ENCODE assay signal across 19 mouse cellular contexts in genomic region chr2:7683355-7683754, GRCm38 (mm10).
DNase-seq lines count a peak whose midpoint lies in the region; ATAC-seq and TF ChIP-seq lines count a peak whose summit lies in the region.
"Had no signal": no experiment of that assay in that cellular context is flagged by ENCODE, and none has a peak within 500 bp of the region (broad histone marks: within the 10 kb centered on the region; RNA-seq: fewer than 3 reads in every experiment).

No protein-coding gene starts in this region.

- DNase-seq in stomach, postnatal 0 days (ENCODE audit: low spot score), result no peak
- no peak for DNase-seq in B cell, adult 2 months
- no peak for DNase-seq in hindbrain, postnatal 0 days (ENCODE audit: low spot score)
- DNase-seq: adrenal gland, adult 2 months; adrenal gland, adult 8-10 months; adrenal gland, postnatal 10 days; adrenal gland, postnatal 14 days; adrenal gland, postnatal 25 days; adrenal gland, postnatal 36 days; cerebellum, adult 11 months; cerebellum, adult 11-12 months; cerebellum, adult 18-20 months; cerebellum, adult 2 months had no signal

- TF ChIP-seq CTCF in stomach, postnatal 0 days (IDR thresholded peaks at IDR 0.05; ENCODE audit: low read depth), result no peak
- TF ChIP-seq CTCF in hindbrain, postnatal 0 days (IDR thresholded peaks at IDR 0.05; ENCODE audit: low read depth), result no peak

- H3K4me3 ChIP-seq in stomach, embryonic 16.5 days (replicated peaks; ENCODE audit: low read length), result no peak overlapping the region
- no peak overlapping the region for H3K4me3 ChIP-seq in stomach, postnatal 0 days (ENCODE audit: low read depth, low read length)
- no peak overlapping the region for H3K4me3 ChIP-seq in hindbrain, postnatal 0 days (ENCODE audit: low read length)

- no peaks in the 10 kb centered on the region for H3K4me1 ChIP-seq in stomach, embryonic 16.5 days (ENCODE audit: control insufficient read depth, insufficient read depth, low read length)
- H3K4me1 ChIP-seq in stomach, postnatal 0 days (replicated peaks; ENCODE audit: control insufficient read depth, insufficient read depth), result no peaks in the 10 kb centered on the region
- H3K4me1 ChIP-seq in hindbrain, postnatal 0 days (ENCODE audit: insufficient read depth, low read length), result no peaks in the 10 kb centered on the region

- 76% methylated on average over 1 of the region's 1 CpGs for WGBS in stomach, embryonic 16.5 days
- 62% methylated on average over 1 of the region's 1 CpGs for WGBS in stomach, postnatal 0 days
- 98% methylated on average over 1 of the region's 1 CpGs for WGBS in hindbrain, postnatal 0 days

- no peak overlapping the region for H3K27ac ChIP-seq in stomach, embryonic 16.5 days (ENCODE audit: low read length)
- H3K27ac ChIP-seq in stomach, postnatal 0 days (replicated peaks), result no peak overlapping the region
- H3K27ac ChIP-seq in hindbrain, postnatal 0 days, result no peak overlapping the region

- H3K4me2 ChIP-seq in stomach, embryonic 16.5 days (ENCODE audit: low read depth, low read length), result no peak overlapping the region
- H3K4me2 ChIP-seq in stomach, postnatal 0 days (replicated peaks; ENCODE audit: low read depth), result no peak overlapping the region
- no peak overlapping the region for H3K4me2 ChIP-seq in hindbrain, postnatal 0 days (ENCODE audit: low read depth, low read length)

- H3K9ac ChIP-seq in stomach, embryonic 16.5 days (ENCODE audit: low read length), result no peak overlapping the region
- H3K9ac ChIP-seq in stomach, postnatal 0 days (ENCODE audit: low read length), result no peak overlapping the region
- no peak overlapping the region for H3K9ac ChIP-seq in hindbrain, postnatal 0 days (replicated peaks; ENCODE audit: low read length)

- peak; percentile 71; the same call in 1 of the 2 replicates for ATAC-seq in stomach, embryonic 16.5 days (ENCODE audit: insufficient read depth, low FRiP score)
- peak; percentile 77; the same call in 1 of the 2 replicates for ATAC-seq in stomach, postnatal 0 days (ENCODE audit: low FRiP score, low TSS enrichment)
- ATAC-seq in hindbrain, postnatal 0 days, result no peak
- ATAC-seq: activated CD4-positive, CD25-positive, alpha-beta regulatory T cell, adult 4 months; CD4-positive, CD25-positive, alpha-beta regulatory T cell, adult 4 months; Patski had no signal

- H3K27me3 ChIP-seq in stomach, embryonic 16.5 days (ENCODE audit: control insufficient read depth, insufficient read depth, low read length), result no peaks in the 10 kb centered on the region
- H3K27me3 ChIP-seq in stomach, postnatal 0 days (ENCODE audit: control insufficient read depth, insufficient read depth, low read length), result no peaks in the 10 kb centered on the region
- no peaks in the 10 kb centered on the region for H3K27me3 ChIP-seq in hindbrain, postnatal 0 days (ENCODE audit: insufficient read depth, low read length)
- H3K27me3 ChIP-seq: CH12.LX, Patski had no signal

- no peaks in the 10 kb centered on the region for H3K9me3 ChIP-seq in stomach, embryonic 16.5 days (replicated peaks; ENCODE audit: control insufficient read depth, low read length)
- no peaks in the 10 kb centered on the region for H3K9me3 ChIP-seq in stomach, postnatal 0 days (ENCODE audit: control insufficient read depth, low read length)
- H3K9me3 ChIP-seq in hindbrain, postnatal 0 days (ENCODE audit: low read length), result no peaks in the 10 kb centered on the region
- H3K9me3 ChIP-seq: G1E had no signal

- TF ChIP-seq EP300 in stomach, postnatal 0 days (optimal IDR thresholded peaks at IDR 0.05), result no peak

- H3K36me3 ChIP-seq in stomach, embryonic 16.5 days (ENCODE audit: control insufficient read depth, insufficient read depth, low read length), result no peaks in the 10 kb centered on the region
- H3K36me3 ChIP-seq in stomach, postnatal 0 days (ENCODE audit: control insufficient read depth, insufficient read depth, low read length), result no peaks in the 10 kb centered on the region
- no peaks in the 10 kb centered on the region for H3K36me3 ChIP-seq in hindbrain, postnatal 0 days (ENCODE audit: insufficient read depth, low read length)
- H3K36me3 ChIP-seq: G1E had no signal
